Mouse (Mus musculus): Measurements from ENCODE around the gene Etv4. TPM values are rescaled to one million over a fixed set of nuclear protein-coding genes. Genes with fewer than 3 reads are reported as not detected.
A peak's percentile ranks its signal among the peaks of the same experiment; 100 is the strongest.

The Etv4 gene
- polyA plus RNA-seq, 1 experiment from 2014 or later = 3.9 TPM

GRCm38 (mm10) chr11:101815103-101816085 lies 30.2 kb upstream of the Etv4 start:
- ATAC-seq (replicated peaks; ENCODE audit: low FRiP score) = no peak
- H3K27ac ChIP-seq (ENCODE audit: low read depth, low read length) = no peak overlapping the region
- 23% methylated on average over 22 of the region's 22 CpGs for WGBS

DNA sequence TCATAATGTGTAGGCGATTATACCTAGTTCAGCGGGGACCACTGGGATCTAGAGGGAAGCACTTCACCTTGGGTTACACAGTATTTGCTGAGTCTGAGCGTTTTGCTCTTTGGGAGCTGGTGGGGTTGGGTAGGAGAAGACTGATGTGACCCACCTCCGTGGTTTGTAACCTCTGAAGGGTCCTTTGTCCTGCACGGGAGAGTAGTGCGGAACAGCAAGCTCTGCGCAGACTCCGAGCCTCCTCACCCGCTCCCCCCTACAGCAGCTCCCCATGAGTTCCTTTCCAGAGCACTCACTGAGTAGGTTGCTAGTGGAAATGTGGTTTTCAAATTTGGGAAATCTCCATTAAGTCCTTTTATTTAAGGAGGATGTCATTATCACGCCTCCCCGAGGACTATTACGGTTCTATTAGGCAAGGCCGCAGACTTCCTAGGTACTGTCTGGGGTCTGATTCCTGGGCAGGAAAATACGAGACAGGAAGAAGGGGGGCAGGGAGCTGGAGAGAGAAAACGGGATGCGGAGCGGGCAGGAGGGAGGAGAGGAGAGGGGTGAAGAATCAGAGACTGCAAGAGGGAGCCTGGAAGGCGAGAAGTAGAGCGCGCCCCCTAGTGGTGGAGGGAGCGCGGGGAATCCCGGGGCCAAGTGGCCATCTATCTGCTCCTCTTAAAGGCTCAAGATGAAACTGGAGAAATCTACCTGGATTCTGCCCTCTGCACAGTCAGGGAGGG lies 29.4 kb upstream of the Etv4 start:
- H3K4me3 ChIP-seq (ENCODE audit: low read depth, low read length) = 0 out of 2 replicates have a peak overlapping the region, but pooled peaks have one; percentile 1
- ATAC-seq (replicated peaks; ENCODE audit: low FRiP score) = no peak

More at GRCm38 (mm10) chr11:101815103-101816085, 30.2 kb upstream of the Etv4 start:
- Histone ChIP-seq H3K9me3 (ENCODE audit: control insufficient read depth, low read length) (0 out of 2 replicates have a peak, but pooled peaks cover 3% of the 10 kb centered on the region), H3K36me3 (ENCODE audit: control insufficient read depth, insufficient read depth, low read length) (no peaks in the 10 kb centered on the region), H3K4me1 (replicated peaks; ENCODE audit: control insufficient read depth, insufficient read depth, low read length) (peaks cover 4% of the 10 kb centered on the region; the same call in 1 of the 2 replicates), H3K27me3 (replicated peaks; ENCODE audit: control insufficient read depth, insufficient read depth, low read length) (peaks cover 11% of the 10 kb centered on the region), H3K4me3 (ENCODE audit: low read depth, low read length) (no peak overlapping the region), H3K4me2 (peak overlapping the region; percentile 45; the same call in 1 of the 2 replicates), H3K9ac (ENCODE audit: low read depth, low read length) (no peak overlapping the region)
- no peak for DNase-seq (ENCODE audit: low spot score)

GRCm38 (mm10) chr11:101813259-101813658 lies 28.1 kb upstream of the Etv4 start:
- Histone ChIP-seq H3K36me3 (ENCODE audit: control insufficient read depth, insufficient read depth, low read length) (no peaks in the 10 kb centered on the region), H3K9ac (ENCODE audit: low read depth, low read length) (no peak overlapping the region), H3K4me1 (replicated peaks; ENCODE audit: control insufficient read depth, insufficient read depth, low read length) (peaks cover 6% of the 10 kb centered on the region; the same call in 1 of the 2 replicates), H3K27me3 (replicated peaks; ENCODE audit: control insufficient read depth, insufficient read depth, low read length) (peaks cover 15% of the 10 kb centered on the region), H3K4me2 (no peak overlapping the region), H3K27ac (ENCODE audit: low read depth, low read length) (no peak overlapping the region), H3K9me3 (ENCODE audit: control insufficient read depth, low read length) (no peaks in the 10 kb centered on the region), H3K4me3 (ENCODE audit: low read depth, low read length) (no peak overlapping the region)
- no peak for ATAC-seq (replicated peaks; ENCODE audit: low FRiP score)
- peak; percentile 68 for DNase-seq (ENCODE audit: low spot score)
- WGBS = 3% methylated on average over 7 of the region's 7 CpGs

More for the DNA sequence above, 29.4 kb upstream of the Etv4 start:
- Histone ChIP-seq H3K4me1 (replicated peaks; ENCODE audit: control insufficient read depth, insufficient read depth, low read length) (peaks cover 5% of the 10 kb centered on the region; the same call in 1 of the 2 replicates), H3K27me3 (replicated peaks; ENCODE audit: control insufficient read depth, insufficient read depth, low read length) (peaks cover 13% of the 10 kb centered on the region), H3K36me3 (ENCODE audit: control insufficient read depth, insufficient read depth, low read length) (no peaks in the 10 kb centered on the region), H3K4me2 (peak overlapping the region; percentile 45), H3K9me3 (ENCODE audit: control insufficient read depth, low read length) (no peaks in the 10 kb centered on the region), H3K9ac (ENCODE audit: low read depth, low read length) (no peak overlapping the region), H3K27ac (ENCODE audit: low read depth, low read length) (no peak overlapping the region)
- DNase-seq (ENCODE audit: low spot score) = peak; percentile 79
- WGBS = 19% methylated on average over 23 of the region's 23 CpGs

DNA sequence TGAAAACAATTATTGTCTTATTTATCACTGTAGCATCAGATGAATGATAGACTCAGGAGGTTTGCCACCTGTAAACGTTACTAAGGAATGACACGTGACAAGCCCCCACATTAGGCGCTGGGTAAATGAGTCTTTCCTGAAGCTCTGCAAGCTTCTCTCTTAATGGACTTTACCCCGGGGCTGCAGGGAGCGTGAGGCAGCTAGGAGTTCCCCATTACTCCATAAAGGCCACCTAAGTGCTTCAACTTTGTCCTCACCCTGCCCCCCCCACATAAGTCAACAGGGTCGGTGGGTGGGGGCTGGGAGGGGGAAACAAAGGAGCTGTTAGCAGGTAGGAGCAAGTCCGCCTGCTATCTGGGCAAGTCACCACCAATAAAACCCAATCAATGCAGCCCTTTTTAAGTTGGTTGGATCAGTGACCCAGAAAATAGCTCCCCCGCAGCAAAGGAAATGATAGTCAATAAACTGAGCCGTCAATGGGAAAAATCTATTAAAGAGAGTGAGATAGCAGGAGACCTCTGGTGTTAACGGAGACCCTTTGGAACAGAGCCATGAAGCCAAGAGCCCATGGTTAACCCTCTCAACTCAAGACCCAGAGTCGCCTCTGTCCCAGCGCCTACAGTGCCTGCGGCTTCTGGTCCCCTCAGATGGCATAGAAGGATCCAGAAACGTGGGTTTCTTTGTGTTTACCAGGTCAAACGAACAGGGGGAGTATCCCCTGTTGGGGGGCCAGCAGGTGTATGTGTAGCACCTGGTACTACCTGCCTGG lies 24.1 kb upstream of the Etv4 start:
- Histone ChIP-seq H3K4me1 (replicated peaks; ENCODE audit: control insufficient read depth, insufficient read depth, low read length) (0 out of 2 replicates have a peak, but pooled peaks cover 2% of the 10 kb centered on the region), H3K4me3 (ENCODE audit: low read depth, low read length) (no peak overlapping the region), H3K27me3 (replicated peaks; ENCODE audit: control insufficient read depth, insufficient read depth, low read length) (peaks cover 13% of the 10 kb centered on the region), H3K9me3 (ENCODE audit: control insufficient read depth, low read length) (no peaks in the 10 kb centered on the region), H3K4me2 (no peak overlapping the region), H3K9ac (ENCODE audit: low read depth, low read length) (no peak overlapping the region), H3K27ac (ENCODE audit: low read depth, low read length) (no peak overlapping the region), H3K36me3 (ENCODE audit: control insufficient read depth, insufficient read depth, low read length) (no peaks in the 10 kb centered on the region)
- ATAC-seq (replicated peaks; ENCODE audit: low FRiP score) (no peak), DNase-seq (ENCODE audit: low spot score) (no peak)
- WGBS = 40% methylated on average over 15 of the region's 15 CpGs

DNA sequence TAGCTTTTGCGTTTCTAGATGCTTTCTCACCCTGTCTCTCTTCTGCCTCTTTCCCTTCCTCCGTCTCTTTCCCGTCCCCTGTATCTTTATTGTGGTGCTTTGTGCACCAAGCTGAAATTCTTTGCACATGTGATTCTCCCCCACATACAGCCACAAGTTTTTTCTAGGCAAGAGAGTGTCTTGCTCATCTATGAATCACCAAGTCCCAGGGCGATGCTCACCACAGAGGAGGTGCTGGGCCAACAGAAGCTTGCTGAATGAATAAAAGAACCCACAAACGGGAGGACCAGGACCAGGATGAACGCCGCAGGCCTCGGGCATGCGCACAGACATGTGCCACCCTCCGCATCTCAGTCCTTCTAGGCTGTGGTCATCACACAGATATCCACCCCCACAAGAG lies 22.1 kb upstream of the Etv4 start:
- WGBS = 81% methylated on average over 10 of the region's 10 CpGs
- no peak for ATAC-seq (replicated peaks; ENCODE audit: low FRiP score)

GRCm38 (mm10) chr11:101806741-101807140 lies 21.6 kb upstream of the Etv4 start:
- Histone ChIP-seq H3K4me1 (replicated peaks; ENCODE audit: control insufficient read depth, insufficient read depth, low read length) (0 out of 2 replicates have a peak, but pooled peaks cover 2% of the 10 kb centered on the region), H3K36me3 (ENCODE audit: control insufficient read depth, insufficient read depth, low read length) (no peaks in the 10 kb centered on the region), H3K4me2 (no peak overlapping the region), H3K9me3 (ENCODE audit: control insufficient read depth, low read length) (no peaks in the 10 kb centered on the region), H3K4me3 (ENCODE audit: low read depth, low read length) (no peak overlapping the region), H3K27me3 (replicated peaks; ENCODE audit: control insufficient read depth, insufficient read depth, low read length) (peaks cover 13% of the 10 kb centered on the region), H3K27ac (ENCODE audit: low read depth, low read length) (no peak overlapping the region), H3K9ac (ENCODE audit: low read depth, low read length) (no peak overlapping the region)
- ATAC-seq (replicated peaks; ENCODE audit: low FRiP score) (no peak), DNase-seq (ENCODE audit: low spot score) (no peak)
- 54% methylated on average over 12 of the region's 12 CpGs for WGBS

More for the DNA sequence above, 22.1 kb upstream of the Etv4 start:
- H3K4me1 ChIP-seq (replicated peaks; ENCODE audit: control insufficient read depth, insufficient read depth, low read length) = 0 out of 2 replicates have a peak, but pooled peaks cover 2% of the 10 kb centered on the region
- H3K27ac ChIP-seq (ENCODE audit: low read depth, low read length) = no peak overlapping the region
- H3K27me3 ChIP-seq (replicated peaks; ENCODE audit: control insufficient read depth, insufficient read depth, low read length) = peaks cover 13% of the 10 kb centered on the region
- H3K4me3 ChIP-seq (ENCODE audit: low read depth, low read length) = no peak overlapping the region
- H3K4me2 ChIP-seq = no peak overlapping the region
- no peak for DNase-seq (ENCODE audit: low spot score)
- H3K9me3 ChIP-seq (ENCODE audit: control insufficient read depth, low read length) = no peaks in the 10 kb centered on the region
- no peak overlapping the region for H3K9ac ChIP-seq (ENCODE audit: low read depth, low read length)
- H3K36me3 ChIP-seq (ENCODE audit: control insufficient read depth, insufficient read depth, low read length) = no peaks in the 10 kb centered on the region

GRCm38 (mm10) chr11:101805113-101805704 lies 20.0 kb upstream of the Etv4 start:
- H3K27me3 ChIP-seq (replicated peaks; ENCODE audit: control insufficient read depth, insufficient read depth, low read length) = peaks cover 13% of the 10 kb centered on the region
- H3K27ac ChIP-seq (ENCODE audit: low read depth, low read length) = no peak overlapping the region
- no peak for DNase-seq (ENCODE audit: low spot score)

More at GRCm38 (mm10) chr11:101805113-101805704, 20.0 kb upstream of the Etv4 start:
- Histone ChIP-seq H3K4me3 (ENCODE audit: low read depth, low read length) (no peak overlapping the region), H3K36me3 (ENCODE audit: control insufficient read depth, insufficient read depth, low read length) (no peaks in the 10 kb centered on the region), H3K9ac (ENCODE audit: low read depth, low read length) (no peak overlapping the region), H3K4me2 (no peak overlapping the region), H3K9me3 (ENCODE audit: control insufficient read depth, low read length) (no peaks in the 10 kb centered on the region), H3K4me1 (replicated peaks; ENCODE audit: control insufficient read depth, insufficient read depth, low read length) (0 out of 2 replicates have a peak, but pooled peaks cover 2% of the 10 kb centered on the region)
- ATAC-seq (replicated peaks; ENCODE audit: low FRiP score) = no peak
- WGBS = 79% methylated on average over 8 of the region's 8 CpGs
